Mouse (Mus musculus) intestine, embryonic 14.5 days (tissue): ENCODE results near the gene Actb. TPM values are rescaled to one million over a fixed set of nuclear protein-coding genes. Genes with fewer than 3 reads are reported as not detected.

Experiments used
- ATAC-seq: fragments of 200-750 bp; cut with Nextera tagmentation; replicated peaks from 2 replicates; pipeline ENCODE4 v1.8.0; 2017; ENCODE audit warnings: low read depth, moderate number of reproducible peaks, moderate TSS enrichment, moderate library complexity; ENCODE audit not compliant: low FRiP score, low TSS enrichment
- DNase-seq: peaks from one replicate; pipeline ENCODE4 v3.0.0-alpha.2; 2018; ENCODE audit warnings: low spot score
- H3K27ac ChIP-seq: fragments of 300-500 bp; sonication (generic); 2 replicates; pipeline ENCODE4 v1.5.1; 2014; ENCODE audit warnings: low read depth, mild to moderate bottlenecking, control low read depth
- H3K27me3 ChIP-seq: fragments of 300-500 bp; sonication (generic); replicated peaks from 2 replicates; pipeline ENCODE4 v1.6.1; 2014; ENCODE audit warnings: low read length, control low read depth; ENCODE audit not compliant: control insufficient read depth, insufficient read depth
- H3K36me3 ChIP-seq: fragments of 300-500 bp; sonication (generic); 2 replicates; pipeline ENCODE4 v1.6.1; 2014; ENCODE audit warnings: low read length, control low read depth; ENCODE audit not compliant: control insufficient read depth, insufficient read depth
- H3K4me1 ChIP-seq: fragments of 300-500 bp; sonication (generic); replicated peaks from 2 replicates; pipeline ENCODE4 v1.6.1; 2014; ENCODE audit warnings: low read length, control low read depth, mixed read lengths; ENCODE audit not compliant: control insufficient read depth, insufficient read depth
- H3K4me2 ChIP-seq: fragments of 300-500 bp; sonication (generic); 2 replicates; pipeline ENCODE4 v1.6.1; 2014; ENCODE audit warnings: low read length
- H3K4me3 ChIP-seq: fragments of 300-500 bp; sonication (generic); 2 replicates; pipeline ENCODE4 v1.5.1; 2014; ENCODE audit warnings: low read depth, low read length, control low read depth, mixed read lengths
- H3K9ac ChIP-seq: fragments of 300-500 bp; sonication (generic); 2 replicates; pipeline ENCODE4 v1.6.1; 2014; ENCODE audit warnings: mild to moderate bottlenecking, low read length
- H3K9me3 ChIP-seq: fragments of 300-500 bp; sonication (generic); 2 replicates; pipeline ENCODE4 v1.6.1; 2016; ENCODE audit warnings: low read length, control low read depth; ENCODE audit not compliant: control insufficient read depth
- WGBS: fragments of 180-500 bp; shearing (Covaris S2); extraction: QIAGEN DNeasy Blood & Tissue Kit; methylation state at CpG from one replicate; pipeline ENCODE4 v1.1.7; 2014; 5-methylcytosine and 5-hydroxymethylcytosine counted together
- polyA plus RNA-seq: library from polyadenylated mRNA; unstranded; fragments of >200 nt; fragmentation: Nextera tagmentation; extraction: Ambion mirVana; gene quantifications from 2 replicates; pipeline ENCODE4 v1.2.1, GENCODE M21; 2014

The Actb gene
- polyA plus RNA-seq, 1 experiment from 2014 or later: 15,561 TPM

GRCm38 (mm10) chr5:142871765-142872164 lies 34.8 kb downstream of the Actb start:
- no peaks in the 10 kb centered on the region for H3K4me1 ChIP-seq
- 67% methylated on average over 12 of the region's 12 CpGs for WGBS
- no peaks in the 10 kb centered on the region for H3K27me3 ChIP-seq
- ATAC-seq: no peak
- H3K36me3 ChIP-seq: peaks cover 22% of the 10 kb centered on the region
- no peak overlapping the region for H3K27ac ChIP-seq
- no peak overlapping the region for H3K4me2 ChIP-seq
- H3K9me3 ChIP-seq: no peaks in the 10 kb centered on the region
- no peak for DNase-seq
- no peak overlapping the region for H3K9ac ChIP-seq
- no peak overlapping the region for H3K4me3 ChIP-seq

GRCm38 (mm10) chr5:142869463-142869862 lies 37.1 kb downstream of the Actb start:
- ATAC-seq (no peak), DNase-seq (no peak)
- Histone ChIP-seq H3K9me3 (no peaks in the 10 kb centered on the region), H3K4me3 (no peak overlapping the region), H3K27me3 (no peaks in the 10 kb centered on the region), H3K9ac (no peak overlapping the region), H3K4me2 (no peak overlapping the region), H3K4me1 (no peaks in the 10 kb centered on the region), H3K36me3 (peaks cover 13% of the 10 kb centered on the region), H3K27ac (no peak overlapping the region)
- 84% methylated on average over 13 of the region's 13 CpGs for WGBS

DNA sequence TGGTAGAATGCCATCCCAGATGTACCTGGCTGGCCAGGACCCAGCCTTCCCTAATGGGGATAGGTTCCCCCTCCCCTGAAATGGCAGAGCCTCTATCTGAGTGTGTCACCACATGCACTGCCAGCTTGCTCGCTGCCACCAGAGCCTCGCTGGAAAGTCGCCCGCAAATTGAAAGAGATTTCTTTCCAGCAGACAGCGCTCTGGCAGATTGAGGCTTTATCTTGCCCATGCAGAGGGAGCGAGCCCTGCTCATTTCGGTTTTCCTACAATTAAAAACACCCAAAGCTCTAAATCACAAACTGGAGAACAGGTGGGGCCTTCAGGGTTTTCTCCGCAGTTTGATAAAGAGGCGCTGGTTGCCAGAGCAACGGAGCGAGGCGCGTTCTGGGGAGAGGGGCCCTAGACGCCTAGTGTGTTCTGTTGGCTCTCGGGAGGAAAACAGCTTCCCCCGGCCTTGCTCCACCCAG lies 48.8 kb downstream of the Actb start:
- Histone ChIP-seq H3K27me3 (no peaks in the 10 kb centered on the region), H3K4me2 (no peak overlapping the region), H3K4me1 (peaks cover 5% of the 10 kb centered on the region; the same call in 1 of the 2 replicates), H3K9me3 (no peaks in the 10 kb centered on the region), H3K4me3 (no peak overlapping the region), H3K9ac (no peak overlapping the region), H3K27ac (no peak overlapping the region), H3K36me3 (no peaks in the 10 kb centered on the region)
- ATAC-seq: no peak
- no peak for DNase-seq
- 52% methylated on average over 16 of the region's 16 CpGs for WGBS

- no peak for ATAC-seq
- 76% methylated on average over 4 of the region's 4 CpGs for WGBS
- no peaks in the 10 kb centered on the region for H3K27me3 ChIP-seq
Measured at GRCm38 (mm10) chr5:142856408-142856807, 50.1 kb downstream of the Actb start.

DNA sequence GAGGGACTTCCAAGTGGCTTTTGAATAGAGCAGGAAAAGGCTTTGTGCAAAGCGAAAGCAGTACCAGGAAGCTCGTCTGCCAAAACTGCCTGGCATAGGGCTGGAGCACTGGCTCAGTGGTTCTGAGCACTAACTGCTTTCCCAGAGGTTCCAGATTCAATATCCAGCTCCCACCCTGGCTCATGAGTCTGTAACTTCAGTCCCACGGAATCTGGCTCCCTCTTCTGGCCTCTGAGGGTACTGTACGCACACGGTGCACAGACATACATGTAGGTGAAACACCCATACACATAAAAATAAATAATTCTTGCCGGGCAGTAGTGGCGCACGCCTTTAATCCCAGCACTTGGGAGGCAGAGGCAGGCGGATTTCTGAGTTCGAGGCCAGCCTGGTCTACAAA lies 51.7 kb downstream of the Actb start:
- Histone ChIP-seq H3K27me3 (no peaks in the 10 kb centered on the region), H3K27ac (no peak overlapping the region), H3K9me3 (no peaks in the 10 kb centered on the region), H3K4me3 (no peak overlapping the region), H3K4me2 (no peak overlapping the region), H3K4me1 (no peaks in the 10 kb centered on the region), H3K9ac (no peak overlapping the region), H3K36me3 (no peaks in the 10 kb centered on the region)
- peak; percentile 73 for DNase-seq
- 82% methylated on average over 10 of the region's 10 CpGs for WGBS
- no peak for ATAC-seq

More at GRCm38 (mm10) chr5:142856408-142856807, 50.1 kb downstream of the Actb start:
- H3K4me3 ChIP-seq: no peak overlapping the region
- no peak overlapping the region for H3K9ac ChIP-seq
- no peak overlapping the region for H3K4me2 ChIP-seq
- no peak for DNase-seq
- no peaks in the 10 kb centered on the region for H3K9me3 ChIP-seq
- H3K4me1 ChIP-seq: no peaks in the 10 kb centered on the region
- no peaks in the 10 kb centered on the region for H3K36me3 ChIP-seq
- no peak overlapping the region for H3K27ac ChIP-seq

DNA sequence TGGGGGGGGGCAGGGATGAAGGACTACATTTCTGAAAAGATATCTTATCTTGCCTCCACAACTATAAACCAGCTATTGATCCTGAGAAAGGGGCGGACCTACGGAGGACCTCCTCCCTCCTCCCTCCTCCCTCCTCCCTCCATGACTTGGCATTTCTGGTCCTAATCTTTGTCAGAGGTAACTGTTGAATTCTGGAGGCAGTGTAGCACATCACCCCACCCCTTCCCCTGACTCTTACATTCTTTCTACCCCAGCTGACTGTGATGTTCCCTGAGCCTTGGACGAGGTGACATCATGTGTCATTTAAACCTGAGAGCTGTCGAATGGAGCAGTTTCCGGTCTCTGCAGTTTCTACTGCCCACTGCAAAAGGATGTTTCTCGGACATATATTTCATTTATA lies 53.0 kb downstream of the Actb start:
- ATAC-seq: no peak
- no peaks in the 10 kb centered on the region for H3K4me1 ChIP-seq
- no peak overlapping the region for H3K27ac ChIP-seq
- no peak overlapping the region for H3K9ac ChIP-seq
- H3K9me3 ChIP-seq: no peaks in the 10 kb centered on the region
- no peak overlapping the region for H3K4me2 ChIP-seq
- WGBS: 71% methylated on average over 6 of the region's 6 CpGs
- no peaks in the 10 kb centered on the region for H3K27me3 ChIP-seq
- H3K4me3 ChIP-seq: no peak overlapping the region
- DNase-seq: no peak
- no peaks in the 10 kb centered on the region for H3K36me3 ChIP-seq

Other genes with a start within 250 kb of the Actb start
- gene Slc29a4, start 214.2 kb downstream of the Actb start, polyA plus RNA-seq: 9.7 and 10.6 TPM in 2 replicates
- gene Tnrc18, start 89.1 kb downstream of the Actb start, polyA plus RNA-seq: 31.3 TPM in 2 replicates
- 10.3 and 10.8 TPM in 2 replicates for gene Fbxl18, start 11.3 kb downstream of the Actb start, polyA plus RNA-seq
- gene Fscn1, start 53.6 kb upstream of the Actb start, polyA plus RNA-seq: 230 and 247 TPM in 2 replicates
- 31.0 and 32.0 TPM in 2 replicates for gene Rnf216, start 206.2 kb upstream of the Actb start, polyA plus RNA-seq
- not detected in 2 replicates for gene Olfr718-ps1, start 240.8 kb upstream of the Actb start, polyA plus RNA-seq